Mouse (Mus musculus): ENCODE results near the gene Fbxo34. TPM values are rescaled to one million over a fixed set of nuclear protein-coding genes. Genes with fewer than 3 reads are reported as not detected.

Fbxo34 gene
- polyA plus RNA-seq, 1 experiment: 10.2 TPM

DNA sequence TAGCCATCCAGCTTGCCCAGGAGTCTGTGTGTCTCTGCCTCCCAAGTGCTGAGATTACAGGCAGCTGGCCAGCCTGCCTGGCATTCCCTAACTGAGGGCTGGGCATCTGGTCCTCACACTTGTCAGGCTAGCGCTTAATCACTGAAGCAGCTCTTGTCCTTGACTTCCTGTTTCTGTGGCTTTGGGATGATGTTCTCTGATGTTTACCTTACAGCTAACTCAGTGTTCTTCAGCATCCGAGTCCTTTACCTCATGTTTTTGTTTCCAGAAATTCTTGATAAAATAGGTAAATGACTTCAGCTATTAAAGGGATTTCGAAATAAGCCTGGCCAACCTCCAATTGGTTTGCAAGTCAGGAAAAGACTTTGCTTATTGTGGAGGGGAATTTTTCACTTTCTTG lies 53.8 kb downstream of the Fbxo34 start:
- no peaks in the 10 kb centered on the region for H3K27me3 ChIP-seq (replicated peaks; ENCODE audit: control insufficient read depth, insufficient read depth, low read length)
- H3K4me3 ChIP-seq (ENCODE audit: insufficient read depth, low read depth, low read length): no peak overlapping the region
- peaks cover 6% of the 10 kb centered on the region; the same call in 1 of the 2 replicates for H3K4me1 ChIP-seq (ENCODE audit: control insufficient read depth, insufficient read depth, low read length)
- 78% methylated on average over 3 of the region's 3 CpGs for WGBS
- DNase-seq: no peak
- no peaks in the 10 kb centered on the region for H3K36me3 ChIP-seq (ENCODE audit: control insufficient read depth, insufficient read depth, low read length)
- TF ChIP-seq CTCF (conservative IDR thresholded peaks at IDR 0.05; ENCODE audit: insufficient read depth, insufficient read length, low read depth, low read length) (no peak), POLR2A (IDR thresholded peaks at IDR 0.05; ENCODE audit: low read depth, low read length) (no peak)
- no peak overlapping the region for H3K27ac ChIP-seq (ENCODE audit: insufficient read depth, low read depth, low read length)

DNA sequence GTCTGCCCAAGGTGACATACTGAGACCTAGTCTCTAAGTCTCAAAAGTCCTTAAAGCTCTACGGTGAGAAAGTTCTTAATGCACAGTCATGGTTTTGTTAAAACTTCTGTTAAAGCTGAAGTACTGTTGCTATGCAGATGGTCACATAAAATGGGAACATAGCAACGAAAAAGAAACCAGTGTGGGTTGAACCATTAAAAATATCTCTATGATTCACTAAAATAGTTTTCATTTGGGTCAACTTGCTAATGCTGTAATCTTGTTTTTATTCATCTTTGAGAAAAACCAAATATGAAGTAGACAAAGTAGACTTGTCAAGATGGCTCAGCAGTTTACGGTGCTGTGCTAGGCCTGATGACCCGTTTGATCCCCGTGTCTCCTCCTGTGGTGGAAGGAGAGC lies 56.5 kb downstream of the Fbxo34 start:
- Histone ChIP-seq H3K27ac (ENCODE audit: insufficient read depth, low read depth, low read length) (no peak overlapping the region), H3K4me1 (ENCODE audit: control insufficient read depth, insufficient read depth, low read length) (peaks cover 6% of the 10 kb centered on the region; the same call in 1 of the 2 replicates), H3K4me3 (ENCODE audit: insufficient read depth, low read depth, low read length) (no peak overlapping the region), H3K27me3 (replicated peaks; ENCODE audit: control insufficient read depth, insufficient read depth, low read length) (no peaks in the 10 kb centered on the region), H3K36me3 (ENCODE audit: control insufficient read depth, insufficient read depth, low read length) (no peaks in the 10 kb centered on the region)
- no peak for TF ChIP-seq POLR2A (IDR thresholded peaks at IDR 0.05; ENCODE audit: low read depth, low read length)
- no peak for TF ChIP-seq CTCF (conservative IDR thresholded peaks at IDR 0.05; ENCODE audit: insufficient read depth, insufficient read length, low read depth, low read length)
- no peak for DNase-seq
- 91% methylated on average over 5 of the region's 5 CpGs for WGBS

DNA sequence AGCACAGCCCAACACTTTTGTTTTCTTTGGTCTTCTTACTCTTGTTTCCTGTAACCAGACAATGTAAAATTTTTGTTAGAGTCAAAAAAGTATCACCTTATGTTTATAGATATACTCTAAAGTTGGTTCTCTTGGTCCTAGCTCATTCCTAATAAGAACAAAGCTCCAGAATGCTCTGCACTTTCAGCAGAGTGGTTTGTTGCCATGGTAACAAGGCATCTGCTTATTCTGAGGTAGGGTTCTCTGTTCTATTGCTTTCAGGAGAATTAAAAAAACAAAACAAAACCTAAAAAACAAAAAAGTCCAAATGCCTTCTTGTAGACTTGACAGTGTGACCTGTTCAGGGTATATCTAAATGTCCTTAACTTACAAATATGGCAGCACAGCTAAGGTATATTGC lies 57.8 kb downstream of the Fbxo34 start:
- Histone ChIP-seq H3K4me1 (ENCODE audit: control insufficient read depth, insufficient read depth, low read length) (peaks cover 3% of the 10 kb centered on the region), H3K4me3 (ENCODE audit: insufficient read depth, low read depth, low read length) (no peak overlapping the region), H3K27me3 (replicated peaks; ENCODE audit: control insufficient read depth, insufficient read depth, low read length) (no peaks in the 10 kb centered on the region), H3K36me3 (ENCODE audit: control insufficient read depth, insufficient read depth, low read length) (no peaks in the 10 kb centered on the region), H3K27ac (ENCODE audit: insufficient read depth, low read depth, low read length) (no peak overlapping the region)
- TF ChIP-seq CTCF (conservative IDR thresholded peaks at IDR 0.05; ENCODE audit: insufficient read depth, insufficient read length, low read depth, low read length): no peak
- TF ChIP-seq POLR2A (IDR thresholded peaks at IDR 0.05; ENCODE audit: low read depth, low read length): no peak
- no peak for DNase-seq

DNA sequence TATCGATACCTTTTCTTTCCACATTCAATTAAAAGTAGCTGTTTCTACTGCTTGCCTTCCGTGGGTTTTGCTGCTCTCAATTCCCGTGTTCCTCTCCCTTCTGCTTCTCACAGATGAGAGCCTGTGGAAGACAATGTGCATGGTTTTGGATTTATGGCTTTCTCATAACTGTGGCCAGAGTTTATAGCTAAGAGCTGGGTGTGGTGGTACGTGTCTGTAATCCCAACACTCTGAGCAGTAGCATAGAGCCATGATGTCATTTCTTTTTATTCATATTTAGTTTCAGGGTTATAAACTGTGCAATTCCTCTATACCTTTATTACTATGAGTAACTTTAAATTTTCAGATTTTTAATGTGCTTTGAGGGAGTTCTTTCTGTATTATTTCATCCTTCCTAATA lies 60.0 kb downstream of the Fbxo34 start:
- peaks cover 3% of the 10 kb centered on the region; the same call in 1 of the 2 replicates for H3K4me1 ChIP-seq (ENCODE audit: control insufficient read depth, insufficient read depth, low read length)
- DNase-seq: no peak
- no peak overlapping the region for H3K27ac ChIP-seq (ENCODE audit: insufficient read depth, low read depth, low read length)
- TF ChIP-seq POLR2A (IDR thresholded peaks at IDR 0.05; ENCODE audit: low read depth, low read length) (no peak), CTCF (conservative IDR thresholded peaks at IDR 0.05; ENCODE audit: insufficient read depth, insufficient read length, low read depth, low read length) (no peak)
- no peaks in the 10 kb centered on the region for H3K36me3 ChIP-seq (ENCODE audit: control insufficient read depth, insufficient read depth, low read length)
- no peaks in the 10 kb centered on the region for H3K27me3 ChIP-seq (replicated peaks; ENCODE audit: control insufficient read depth, insufficient read depth, low read length)
- H3K4me3 ChIP-seq (ENCODE audit: insufficient read depth, low read depth, low read length): no peak overlapping the region
- 85% methylated on average over 4 of the region's 4 CpGs for WGBS

DNA sequence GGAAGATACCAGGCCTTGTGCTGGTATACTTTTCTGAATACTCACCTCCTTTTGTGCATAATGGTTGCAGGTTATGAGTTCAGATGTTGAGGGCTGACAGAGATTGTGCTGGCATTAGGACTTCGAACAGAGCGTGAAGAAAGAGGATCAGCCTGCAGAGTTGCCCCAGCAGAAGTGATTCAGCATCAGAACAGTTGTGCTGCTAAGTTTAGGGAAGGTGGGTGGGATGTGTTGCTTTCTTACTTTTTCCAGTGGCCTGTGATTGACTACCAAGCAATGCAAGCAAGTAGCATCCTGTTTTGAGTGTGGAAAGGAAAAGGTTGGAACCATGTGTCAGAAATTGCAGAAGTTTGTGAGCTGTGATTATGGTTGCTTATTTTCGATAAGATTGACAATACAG lies 63.4 kb downstream of the Fbxo34 start:
- H3K4me1 ChIP-seq (ENCODE audit: control insufficient read depth, insufficient read depth, low read length): peaks cover 5% of the 10 kb centered on the region; the same call in 1 of the 2 replicates
- no peaks in the 10 kb centered on the region for H3K27me3 ChIP-seq (replicated peaks; ENCODE audit: control insufficient read depth, insufficient read depth, low read length)
- DNase-seq: no peak
- H3K27ac ChIP-seq (ENCODE audit: insufficient read depth, low read depth, low read length): no peak overlapping the region
- H3K36me3 ChIP-seq (ENCODE audit: control insufficient read depth, insufficient read depth, low read length): no peaks in the 10 kb centered on the region
- WGBS: 94% methylated on average over 3 of the region's 3 CpGs
- no peak overlapping the region for H3K4me3 ChIP-seq (ENCODE audit: insufficient read depth, low read depth, low read length)
- TF ChIP-seq POLR2A (IDR thresholded peaks at IDR 0.05; ENCODE audit: low read depth, low read length): no peak
- no peak for TF ChIP-seq CTCF (conservative IDR thresholded peaks at IDR 0.05; ENCODE audit: insufficient read depth, insufficient read length, low read depth, low read length)

DNA sequence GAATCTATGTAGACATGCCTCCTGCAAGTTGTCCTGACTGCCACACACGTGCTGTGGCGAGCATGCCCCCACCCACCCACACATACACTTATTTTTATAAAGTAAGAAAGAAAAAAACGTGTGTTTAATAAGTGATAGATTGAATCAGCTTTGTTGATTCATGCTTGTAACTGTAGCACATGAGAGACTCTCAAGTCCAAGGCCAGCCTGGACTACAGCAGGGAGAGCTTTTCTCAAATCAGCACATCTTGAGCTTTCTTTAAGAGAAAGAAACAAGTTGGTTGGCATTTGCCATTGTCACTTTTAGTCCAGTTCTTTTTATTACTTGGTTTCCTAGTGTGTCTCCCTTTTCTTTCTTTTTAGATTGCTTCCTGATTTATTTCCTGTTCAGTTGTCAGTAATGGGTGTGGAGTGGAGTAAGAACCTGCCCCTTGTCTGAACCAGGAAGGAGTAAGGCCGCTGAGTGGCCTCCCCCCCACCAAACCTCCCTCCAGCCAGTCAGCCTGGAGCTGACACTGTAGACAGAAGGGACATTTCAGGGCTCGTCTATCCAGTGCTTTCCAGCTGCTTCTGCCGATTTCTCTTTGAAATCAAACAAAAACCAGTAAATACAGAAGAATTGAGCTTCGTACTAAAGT lies 64.7 kb downstream of the Fbxo34 start:
- 18% methylated on average over 7 of the region's 7 CpGs for WGBS
- H3K4me3 ChIP-seq (ENCODE audit: insufficient read depth, low read depth, low read length): no peak overlapping the region

DNA sequence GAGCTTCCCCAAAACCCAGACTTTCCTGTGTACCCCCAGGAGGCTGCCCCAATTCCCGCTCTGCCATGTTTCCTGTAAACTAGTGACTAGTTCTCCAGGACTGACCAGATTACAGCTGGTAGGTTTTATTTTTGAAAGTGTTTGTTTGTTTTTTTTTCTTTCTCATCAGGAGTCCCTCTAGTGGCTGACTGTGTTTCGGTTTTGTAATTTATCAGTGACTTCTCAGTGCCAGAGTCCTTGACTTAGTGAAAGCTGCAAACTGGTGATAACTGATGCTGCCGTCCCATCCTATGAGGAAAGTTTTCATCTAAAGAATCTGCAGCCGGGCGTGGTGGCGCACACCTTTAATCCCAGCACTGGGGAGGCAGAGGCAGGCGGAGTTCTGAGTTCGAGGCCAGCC lies 65.4 kb downstream of the Fbxo34 start:
- no peak overlapping the region for H3K4me3 ChIP-seq (ENCODE audit: insufficient read depth, low read depth, low read length)
- 73% methylated on average over 8 of the region's 8 CpGs for WGBS
- H3K36me3 ChIP-seq (ENCODE audit: control insufficient read depth, insufficient read depth, low read length): no peaks in the 10 kb centered on the region
- TF ChIP-seq POLR2A (IDR thresholded peaks at IDR 0.05; ENCODE audit: low read depth, low read length) (no peak), CTCF (conservative IDR thresholded peaks at IDR 0.05; ENCODE audit: insufficient read depth, insufficient read length, low read depth, low read length) (0 out of 2 replicates have a peak, but pooled peaks have one; percentile 1)
- H3K27ac ChIP-seq (ENCODE audit: insufficient read depth, low read depth, low read length): peak overlapping the region; percentile 45; the same call in 1 of the 2 replicates
- peaks cover 5% of the 10 kb centered on the region; the same call in 1 of the 2 replicates for H3K4me1 ChIP-seq (ENCODE audit: control insufficient read depth, insufficient read depth, low read length)
- DNase-seq: peak; percentile 24
- H3K27me3 ChIP-seq (replicated peaks; ENCODE audit: control insufficient read depth, insufficient read depth, low read length): no peaks in the 10 kb centered on the region

More for the DNA sequence above, 64.7 kb downstream of the Fbxo34 start:
- Histone ChIP-seq H3K27ac (ENCODE audit: insufficient read depth, low read depth, low read length) (peak overlapping the region; percentile 45), H3K4me1 (ENCODE audit: control insufficient read depth, insufficient read depth, low read length) (peaks cover 5% of the 10 kb centered on the region; the same call in 1 of the 2 replicates), H3K36me3 (ENCODE audit: control insufficient read depth, insufficient read depth, low read length) (no peaks in the 10 kb centered on the region), H3K27me3 (replicated peaks; ENCODE audit: control insufficient read depth, insufficient read depth, low read length) (no peaks in the 10 kb centered on the region)
- DNase-seq: peak; percentile 60
- TF ChIP-seq POLR2A (IDR thresholded peaks at IDR 0.05; ENCODE audit: low read depth, low read length) (no peak), CTCF (conservative IDR thresholded peaks at IDR 0.05; ENCODE audit: insufficient read depth, insufficient read length, low read depth, low read length) (no peak)
